Mouse (Mus musculus): ENCODE data around the gene Pomt1.

Pomt1 gene

GRCm38 (mm10) chr2:32235886-32236759, at the start of gene Pomt1:
Pomt1 (plus strand) TSS chr2:32236590.
- DNase-seq: peak; percentile 93

GRCm38 (mm10) chr2:32187019-32187551, 49.3 kb upstream of the Pomt1 start:
- no peak for DNase-seq

- DNase-seq: no peak
Measured at GRCm38 (mm10) chr2:32187649-32188048, 48.7 kb upstream of the Pomt1 start.

- no peak for DNase-seq
Measured at GRCm38 (mm10) chr2:32189060-32189681, 47.2 kb upstream of the Pomt1 start.

- DNase-seq: no peak
Measured at GRCm38 (mm10) chr2:32190620-32191019, 45.8 kb upstream of the Pomt1 start.

- DNase-seq: peak; percentile 71
Measured at GRCm38 (mm10) chr2:32191872-32192507, 44.4 kb upstream of the Pomt1 start.

GRCm38 (mm10) chr2:32198977-32199376, 37.4 kb upstream of the Pomt1 start:
- no peak for DNase-seq

GRCm38 (mm10) chr2:32200033-32200432, 36.4 kb upstream of the Pomt1 start:
- no peak for DNase-seq

GRCm38 (mm10) chr2:32200712-32201111, 35.7 kb upstream of the Pomt1 start:
- no peak for DNase-seq

GRCm38 (mm10) chr2:32201527-32201926, 34.9 kb upstream of the Pomt1 start:
- no peak for DNase-seq

GRCm38 (mm10) chr2:32203853-32204252, 32.5 kb upstream of the Pomt1 start:
- no peak for DNase-seq

- DNase-seq: peak; percentile 80
Measured at GRCm38 (mm10) chr2:32207682-32208081, 28.7 kb upstream of the Pomt1 start.

- DNase-seq: no peak
Measured at GRCm38 (mm10) chr2:32211689-32212088, 24.7 kb upstream of the Pomt1 start.

GRCm38 (mm10) chr2:32213000-32213399, 23.4 kb upstream of the Pomt1 start:
- DNase-seq: no peak

- no peak for DNase-seq
Measured at GRCm38 (mm10) chr2:32215576-32215975, 20.8 kb upstream of the Pomt1 start.

- no peak for DNase-seq
Measured at GRCm38 (mm10) chr2:32216506-32216905, 19.9 kb upstream of the Pomt1 start.

GRCm38 (mm10) chr2:32217656-32218055, 18.7 kb upstream of the Pomt1 start:
- no peak for DNase-seq

- DNase-seq: no peak
Measured at GRCm38 (mm10) chr2:32218113-32218512, 18.3 kb upstream of the Pomt1 start.

GRCm38 (mm10) chr2:32218541-32219334, 17.7 kb upstream of the Pomt1 start:
- DNase-seq: peak; percentile 88

- DNase-seq: peak; percentile 73
Measured at GRCm38 (mm10) chr2:32219501-32219900, 16.9 kb upstream of the Pomt1 start.

GRCm38 (mm10) chr2:32220021-32220420, 16.4 kb upstream of the Pomt1 start:
- peak; percentile 34 for DNase-seq

- DNase-seq: no peak
Measured at GRCm38 (mm10) chr2:32220969-32221368, 15.4 kb upstream of the Pomt1 start.

- no peak for DNase-seq
Measured at GRCm38 (mm10) chr2:32221577-32221976, 14.8 kb upstream of the Pomt1 start.
